Mouse (Mus musculus) embryonic facial prominence, embryonic 14.5 days (tissue): Measurements from ENCODE around the gene Olfr432. TPM values are rescaled to one million over a fixed set of nuclear protein-coding genes. Genes with fewer than 3 reads are reported as not detected.
"Not testable (repeated sequence)": the region's sequence is repeated elsewhere in the genome, so short reads cannot be mapped to it uniquely, and the experiment has no call there.

ENCODE experiments used
- ATAC-seq: fragments of 200-750 bp; cut with Nextera tagmentation; 2 replicates; pipeline ENCODE4 v1.8.0; 2017; ENCODE audit warnings: low read depth, moderate number of reproducible peaks, moderate TSS enrichment
- DNase-seq: peaks from one replicate; pipeline ENCODE4 v3.0.0-alpha.2; 2015; ENCODE audit warnings: low spot score
- H3K27ac ChIP-seq: fragments of 300-500 bp; sonication (generic); replicated peaks from 2 replicates; pipeline ENCODE4 v1.5.1; 2014; ENCODE audit warnings: low read depth, mild to moderate bottlenecking, low read length, moderate library complexity
- H3K27me3 ChIP-seq: fragments of 300-500 bp; sonication (generic); replicated peaks from 2 replicates; pipeline ENCODE4 v1.6.1; 2014; ENCODE audit warnings: low read length; ENCODE audit not compliant: control insufficient read depth, insufficient read depth
- H3K36me3 ChIP-seq: fragments of 300-500 bp; sonication (generic); 2 replicates; pipeline ENCODE4 v1.6.1; 2014; ENCODE audit warnings: low read length, mixed read lengths; ENCODE audit not compliant: control insufficient read depth, insufficient read depth
- H3K4me1 ChIP-seq: fragments of 300-500 bp; sonication (generic); 2 replicates; pipeline ENCODE4 v1.6.1; 2014; ENCODE audit warnings: antibody characterized with exemption, low read length; ENCODE audit not compliant: control insufficient read depth, insufficient read depth
- H3K4me2 ChIP-seq: fragments of 300-500 bp; sonication (generic); 2 replicates; pipeline ENCODE4 v1.6.1; 2014; ENCODE audit warnings: low read depth, mild to moderate bottlenecking, low read length, moderate library complexity, mixed read lengths
- H3K4me3 ChIP-seq: fragments of 300-500 bp; sonication (generic); 2 replicates; pipeline ENCODE4 v1.5.1; 2014; ENCODE audit warnings: low read depth, mild to moderate bottlenecking, low read length
- H3K9ac ChIP-seq: fragments of 300-500 bp; sonication (generic); 2 replicates; pipeline ENCODE4 v1.6.1; 2014; ENCODE audit warnings: low read depth, mild to moderate bottlenecking, low read length, moderate library complexity, mixed read lengths
- H3K9me3 ChIP-seq: fragments of 300-500 bp; sonication (generic); 2 replicates; pipeline ENCODE4 v1.6.1; 2016; ENCODE audit warnings: low read length; ENCODE audit not compliant: control insufficient read depth
- WGBS: fragments of 180-500 bp; shearing (Covaris S2); extraction: QIAGEN DNeasy Blood & Tissue Kit; methylation state at CpG from one replicate; pipeline ENCODE4 v1.1.7; 2014; 5-methylcytosine and 5-hydroxymethylcytosine counted together
- polyA plus RNA-seq: library from polyadenylated mRNA; unstranded; fragments of >200 nt; fragmentation: Nextera tagmentation; extraction: Ambion mirVana; gene quantifications from 2 replicates; pipeline ENCODE4 v1.2.1, GENCODE M21; 2014

The Olfr432 gene
- polyA plus RNA-seq = not detected in 2 replicates

- ATAC-seq (no peak), DNase-seq (no peak)
- H3K9me3 ChIP-seq = no peaks in the 10 kb centered on the region
- H3K36me3 ChIP-seq = no peaks in the 10 kb centered on the region
- WGBS = 59% methylated on average over 2 of the region's 2 CpGs
- H3K4me3 ChIP-seq = no peak within 1 kb of the TSS
- no peaks in the 10 kb centered on the region for H3K4me1 ChIP-seq
- no peaks in the 10 kb centered on the region for H3K27me3 ChIP-seq
- H3K4me2 ChIP-seq = no peak within 1 kb of the TSS
- no peak within 1 kb of the TSS for H3K9ac ChIP-seq
- H3K27ac ChIP-seq = no peak within 1 kb of the TSS
Measured at GRCm38 (mm10) chr1:174048893-174049292, at the start of gene Olfr432. Olfr432 (plus strand) TSS chr1:174049205.

- not testable (repeated sequence) for H3K9ac ChIP-seq, H3K4me1 ChIP-seq, ATAC-seq, H3K36me3 ChIP-seq, H3K4me3 ChIP-seq, DNase-seq, H3K4me2 ChIP-seq, H3K27ac ChIP-seq, H3K27me3 ChIP-seq, H3K9me3 ChIP-seq
- whole genome bisulfite sequencing = 72% methylated on average over 2 of the region's 3 CpGs
Measured at GRCm38 (mm10) chr1:174004352-174005109, 44.5 kb upstream of the Olfr432 start.

- H3K4me3 ChIP-seq, DNase-seq, H3K9ac ChIP-seq, ATAC-seq, H3K36me3 ChIP-seq, H3K27me3 ChIP-seq, H3K4me1 ChIP-seq, H3K27ac ChIP-seq, H3K4me2 ChIP-seq, H3K9me3 ChIP-seq: not testable (repeated sequence)
Measured at GRCm38 (mm10) chr1:174007050-174007449, 42.0 kb upstream of the Olfr432 start.

GRCm38 (mm10) chr1:174031698-174032097 lies 17.3 kb upstream of the Olfr432 start, which contains the start of gene Ifi205:
Ifi205 (minus strand) TSS chr1:174031810.
- no peak for DNase-seq
- Histone ChIP-seq H3K4me2 (no peak within 1 kb of the TSS), H3K4me1 (no peaks in the 10 kb centered on the region), H3K9ac (no peak within 1 kb of the TSS), H3K27ac (no peak within 1 kb of the TSS), H3K4me3 (no peak within 1 kb of the TSS), H3K36me3 (no peaks in the 10 kb centered on the region), H3K9me3 (no peaks in the 10 kb centered on the region), H3K27me3 (no peaks in the 10 kb centered on the region)
- 59% methylated on average over 1 of the region's 1 CpGs for WGBS
- no peak for ATAC-seq

- Histone ChIP-seq H3K4me3 (no peak overlapping the region), H3K4me1 (no peaks in the 10 kb centered on the region), H3K27me3 (no peaks in the 10 kb centered on the region), H3K36me3 (no peaks in the 10 kb centered on the region), H3K9me3 (no peaks in the 10 kb centered on the region), H3K9ac (no peak overlapping the region), H3K4me2 (no peak overlapping the region), H3K27ac (no peak overlapping the region)
- peak; percentile 71 for ATAC-seq
- DNase-seq = peak; percentile 19
- WGBS = 44% methylated on average over 4 of the region's 4 CpGs
Measured at GRCm38 (mm10) chr1:174035841-174036240, 13.2 kb upstream of the Olfr432 start.

GRCm38 (mm10) chr1:174038480-174038879 lies 10.5 kb upstream of the Olfr432 start:
- H3K4me2 ChIP-seq = no peak overlapping the region
- no peak overlapping the region for H3K4me3 ChIP-seq
- H3K36me3 ChIP-seq = no peaks in the 10 kb centered on the region
- H3K4me1 ChIP-seq = no peaks in the 10 kb centered on the region
- ATAC-seq (no peak), DNase-seq (no peak)
- no peak overlapping the region for H3K27ac ChIP-seq
- 90% methylated on average over 3 of the region's 3 CpGs for WGBS
- H3K27me3 ChIP-seq = no peaks in the 10 kb centered on the region
- H3K9me3 ChIP-seq = no peaks in the 10 kb centered on the region
- H3K9ac ChIP-seq = no peak overlapping the region

- Histone ChIP-seq H3K27ac (no peak within 1 kb of the TSS), H3K4me2 (no peak within 1 kb of the TSS), H3K36me3 (no peaks in the 10 kb centered on the region), H3K27me3 (no peaks in the 10 kb centered on the region), H3K4me1 (no peaks in the 10 kb centered on the region), H3K9ac (no peak within 1 kb of the TSS), H3K4me3 (no peak within 1 kb of the TSS), H3K9me3 (no peaks in the 10 kb centered on the region)
- no peak for ATAC-seq
- peak; percentile 15 for DNase-seq
- 82% methylated on average over 7 of the region's 7 CpGs for WGBS
Measured at GRCm38 (mm10) chr1:174040523-174041177, 8.4 kb upstream of the Olfr432 start, which contains the start of gene Olfr433. Olfr433 (plus strand) TSS chr1:174040705.

- H3K27me3 ChIP-seq, H3K4me1 ChIP-seq, ATAC-seq, H3K9ac ChIP-seq, H3K27ac ChIP-seq, H3K4me3 ChIP-seq, DNase-seq, H3K9me3 ChIP-seq, H3K4me2 ChIP-seq, H3K36me3 ChIP-seq: not testable (repeated sequence)
- 87% methylated on average over 12 of the region's 12 CpGs for WGBS
Measured at GRCm38 (mm10) chr1:174042091-174042884, 6.7 kb upstream of the Olfr432 start.
